Mouse (Mus musculus): ENCODE measurements at regions not wholly inside any gene's neighbourhood (a gene's known extent, or its start where the extent isn't known, plus 50 kb on each side); places are given as distances from the start of the nearest gene placed in this dataset.

DNA sequence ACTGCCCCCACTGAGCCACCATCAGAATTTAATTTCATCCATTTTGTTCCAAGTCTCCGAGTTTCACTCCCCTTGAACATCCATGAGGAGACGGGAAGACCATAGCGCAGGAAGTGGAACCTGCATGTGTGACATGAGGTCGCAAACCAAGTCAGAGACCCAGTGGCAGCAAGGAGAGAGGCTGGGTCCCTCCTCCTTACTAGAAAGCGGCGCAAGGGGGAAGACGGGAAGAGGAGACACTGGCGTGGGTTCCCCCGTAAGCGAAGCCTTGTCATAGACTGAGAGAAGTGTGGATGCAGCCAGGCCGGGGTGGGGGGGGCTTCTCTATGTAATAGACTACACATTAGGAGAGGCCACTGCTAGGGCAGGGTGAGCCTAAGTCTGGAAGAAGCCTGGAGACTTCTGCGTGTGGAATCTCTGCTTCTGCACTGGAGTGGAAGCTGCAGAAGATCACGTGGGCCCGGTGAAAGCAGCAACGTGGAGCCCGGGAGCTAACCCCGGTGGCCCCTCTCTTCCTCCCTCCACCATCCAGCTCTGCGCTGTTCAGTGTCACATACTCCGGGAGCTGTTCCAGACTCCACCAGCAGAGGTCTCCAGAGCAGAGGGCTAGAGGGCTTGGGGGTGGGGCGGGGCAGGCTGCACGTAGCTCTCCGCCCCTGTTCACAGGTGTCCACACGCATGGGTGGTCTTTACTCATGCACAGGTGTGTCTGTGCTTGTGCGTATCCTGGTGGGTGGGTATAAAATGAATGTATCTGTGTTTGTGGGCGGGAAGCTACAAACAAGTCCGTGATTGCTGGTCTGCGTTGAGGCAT, 159.4 kb downstream of the Zfp36l2 start:
- peak; percentile 81 for DNase-seq (ENCODE audit: low spot score)

DNA sequence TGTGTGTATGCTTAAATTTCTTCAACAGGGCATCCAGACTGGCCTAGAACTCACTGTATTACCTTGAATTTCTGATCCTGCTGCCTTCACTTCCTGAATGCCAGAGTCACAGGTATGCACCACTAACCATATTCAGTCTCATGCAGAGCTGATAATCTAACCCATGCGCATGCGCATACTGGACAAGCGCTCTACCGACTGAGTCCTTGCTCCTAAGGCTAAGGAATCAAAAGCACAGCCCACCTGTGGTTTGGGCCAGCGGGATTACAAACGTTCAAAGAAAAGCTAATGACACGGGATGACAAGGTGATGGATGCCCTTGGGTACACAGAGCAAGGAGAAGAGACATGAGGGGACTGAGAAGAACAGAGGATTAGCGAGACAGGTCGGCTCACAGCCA, 160.5 kb downstream of the Zfp36l2 start:
- no peak for DNase-seq (ENCODE audit: low spot score)

DNA sequence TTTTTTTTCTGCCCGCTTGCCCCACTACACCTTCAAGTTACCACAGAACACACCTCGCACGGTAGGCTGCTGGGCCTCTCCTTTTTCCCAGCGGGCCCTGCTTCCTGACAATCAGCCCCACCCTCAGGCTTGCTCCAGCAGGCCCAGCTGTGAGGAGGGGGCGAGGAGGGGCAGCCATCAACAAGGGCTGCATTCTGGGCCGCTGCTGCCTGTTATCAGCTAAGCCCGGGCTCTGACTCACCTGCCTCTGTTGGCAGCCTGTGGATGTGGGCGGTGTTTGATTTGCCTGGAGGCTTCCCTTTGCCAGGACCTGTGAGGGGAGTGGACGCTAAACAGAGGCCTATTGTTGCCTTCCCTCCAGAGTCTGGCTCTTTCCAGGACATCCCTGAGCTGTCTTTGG, 161.6 kb downstream of the Zfp36l2 start:
- DNase-seq (ENCODE audit: low spot score), result peak; percentile 55

DNA sequence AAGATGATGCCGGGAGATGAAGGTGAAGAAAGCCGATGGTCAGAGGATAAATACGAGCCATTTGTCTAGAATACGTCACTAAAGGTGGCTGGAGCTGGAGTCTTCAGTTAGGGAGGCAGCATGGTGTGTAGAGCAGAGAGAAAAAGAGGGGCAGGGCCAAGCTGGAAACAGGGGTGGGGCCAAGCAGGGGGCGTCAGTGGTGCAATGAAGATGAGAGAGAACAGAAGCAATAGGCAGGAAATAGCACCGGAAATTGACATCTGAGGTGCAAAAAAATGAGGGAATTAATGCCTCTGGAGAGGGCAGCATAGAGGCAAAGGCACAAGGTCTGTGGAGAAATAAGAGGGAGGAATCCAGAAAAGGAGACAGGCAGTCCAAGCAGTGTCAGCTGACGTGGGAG, 165.4 kb downstream of the Zfp36l2 start:
- DNase-seq (ENCODE audit: low spot score), result no peak

DNA sequence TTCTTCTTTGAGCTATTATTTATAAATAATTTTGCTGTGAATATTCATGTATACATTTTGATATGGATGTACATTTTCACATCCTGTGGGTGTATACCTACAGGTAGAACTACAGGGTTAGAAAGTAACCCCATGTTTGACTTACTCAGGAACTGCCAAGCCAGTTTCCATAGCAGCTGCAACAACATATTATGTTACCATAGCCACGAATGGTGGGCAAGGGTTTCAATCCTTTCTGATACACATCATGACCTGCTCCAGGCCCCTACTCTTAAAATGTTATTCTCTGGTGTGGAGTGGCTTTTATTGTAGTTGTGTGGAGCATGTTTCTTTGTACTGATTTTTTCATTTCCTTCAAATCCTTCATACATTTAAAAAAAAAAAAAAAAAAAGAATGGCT, 168.9 kb downstream of the Zfp36l2 start:
- no peak for DNase-seq (ENCODE audit: low spot score)

DNA sequence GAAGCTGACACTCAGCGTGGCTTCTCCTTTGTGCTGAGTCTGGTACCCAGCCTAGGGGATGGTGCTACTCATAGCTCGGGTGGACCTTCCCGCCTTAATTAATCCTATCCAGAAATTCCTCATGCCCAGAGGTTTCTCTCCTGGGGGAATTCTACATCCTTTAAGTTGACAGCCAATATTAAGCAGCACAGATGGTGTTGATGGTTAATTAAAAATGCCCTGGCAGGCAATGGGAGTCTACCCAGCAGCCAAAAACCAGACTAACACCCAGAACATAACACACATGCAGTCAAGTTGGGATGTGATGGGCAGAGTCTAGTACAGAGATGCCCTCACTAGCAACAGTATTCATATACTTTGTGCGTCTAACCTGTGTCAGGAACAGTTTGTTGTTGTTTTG, 169.9 kb downstream of the Zfp36l2 start:
- DNase-seq (ENCODE audit: low spot score), result no peak

DNA sequence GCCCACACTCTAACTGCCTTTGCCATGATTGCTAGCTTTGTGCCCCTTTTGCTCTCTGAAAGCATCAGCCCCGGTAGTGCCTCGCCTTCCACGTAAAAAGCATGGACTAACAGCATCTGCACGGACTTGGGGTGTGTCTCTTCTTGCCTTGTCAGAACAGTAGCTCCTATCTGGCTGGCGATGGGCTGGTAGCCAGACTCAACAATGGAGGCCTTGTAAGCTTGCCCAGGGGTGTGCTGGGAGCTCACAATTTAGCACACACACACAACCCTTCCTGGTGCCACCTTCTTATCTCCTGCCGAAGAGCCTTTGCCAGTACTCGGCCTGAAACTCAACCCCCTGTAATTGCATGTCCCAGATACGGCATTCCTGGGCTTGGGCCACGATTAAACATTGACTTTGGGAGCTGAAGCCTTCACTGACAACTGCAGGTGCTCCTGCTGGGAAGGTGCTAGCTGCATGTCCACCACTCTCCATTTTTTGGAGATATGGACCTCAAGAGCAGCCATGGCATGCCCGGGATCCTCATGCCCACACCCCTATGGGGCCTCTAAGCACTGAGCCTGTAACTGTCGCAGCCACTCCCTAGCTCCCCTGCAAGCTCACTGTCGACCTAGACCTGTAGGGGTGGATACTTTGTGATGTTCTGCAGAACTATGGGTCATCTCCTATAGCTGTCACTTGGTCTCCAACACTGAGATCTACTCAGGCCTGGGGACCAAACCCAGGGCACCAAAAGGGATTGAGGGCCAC, 166.7 kb upstream of the Haao start:
- DNase-seq (ENCODE audit: low spot score), result no peak

DNA sequence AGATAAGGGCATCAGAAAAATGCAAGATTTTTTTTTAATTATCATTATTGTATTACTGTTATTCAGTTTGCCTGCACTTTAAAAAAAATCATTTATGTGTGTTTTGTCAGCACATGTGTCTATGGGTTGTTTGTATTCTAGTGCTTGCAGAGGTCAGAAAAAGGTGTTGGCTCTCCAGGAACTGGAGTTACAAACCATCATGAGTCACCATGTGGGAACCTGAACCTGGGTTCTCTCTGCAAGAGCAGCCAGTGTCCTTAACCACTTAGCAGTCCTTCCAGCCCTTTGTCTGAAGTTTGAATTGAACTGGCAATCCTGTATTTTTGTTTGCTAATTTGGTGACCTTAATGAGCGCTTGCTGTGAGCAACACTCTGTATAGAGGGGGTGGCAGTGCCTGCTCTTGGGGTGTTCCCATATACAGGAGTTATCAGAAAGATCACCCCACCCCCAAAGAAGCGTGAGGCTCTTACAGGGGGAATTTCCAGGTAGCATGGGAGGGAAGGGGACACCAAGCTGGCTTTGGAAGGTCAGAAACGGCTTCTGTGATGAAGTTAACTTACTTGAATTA, 162.8 kb upstream of the Haao start:
- no peak for DNase-seq (ENCODE audit: low spot score)

DNA sequence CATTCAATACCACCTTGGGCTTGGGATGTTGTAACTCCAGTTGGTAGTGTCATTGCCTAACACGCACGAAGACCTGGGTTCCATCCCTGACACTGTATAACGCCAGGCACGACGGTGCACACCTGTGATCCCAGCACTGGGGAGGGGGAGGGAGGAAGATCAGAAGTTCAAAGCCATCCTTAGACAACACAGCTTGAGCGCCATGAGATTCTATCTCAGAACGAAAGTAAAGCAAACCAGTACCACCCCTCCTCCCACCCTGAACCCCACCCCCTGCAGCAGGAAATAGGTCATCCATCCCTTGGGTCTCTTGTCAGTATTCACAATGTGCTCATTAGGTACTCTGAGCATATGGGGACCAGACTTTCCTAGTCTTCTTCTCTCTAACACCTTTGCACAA, 162.2 kb upstream of the Haao start:
- no peak for DNase-seq (ENCODE audit: low spot score)

DNA sequence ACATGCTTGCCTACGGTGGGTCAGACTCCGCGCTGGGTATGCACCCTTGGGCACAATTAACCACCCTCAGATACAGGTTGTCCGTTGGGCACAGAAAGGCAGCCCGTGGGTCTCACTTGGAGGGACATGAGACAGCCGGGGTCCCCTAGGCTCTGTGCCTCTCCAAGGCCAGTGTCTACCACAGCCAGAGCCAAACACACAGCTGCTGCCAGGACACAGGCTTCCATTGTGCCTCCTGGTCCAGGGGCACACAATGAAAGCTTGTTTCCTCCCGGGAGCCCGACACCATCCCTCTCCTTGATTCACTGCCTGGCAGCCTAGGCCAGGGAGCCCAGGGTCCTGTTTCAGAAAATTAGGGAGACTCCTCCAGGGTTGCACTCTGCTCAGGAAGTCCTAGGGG, 161.4 kb upstream of the Haao start:
- no peak for DNase-seq (ENCODE audit: low spot score)

DNA sequence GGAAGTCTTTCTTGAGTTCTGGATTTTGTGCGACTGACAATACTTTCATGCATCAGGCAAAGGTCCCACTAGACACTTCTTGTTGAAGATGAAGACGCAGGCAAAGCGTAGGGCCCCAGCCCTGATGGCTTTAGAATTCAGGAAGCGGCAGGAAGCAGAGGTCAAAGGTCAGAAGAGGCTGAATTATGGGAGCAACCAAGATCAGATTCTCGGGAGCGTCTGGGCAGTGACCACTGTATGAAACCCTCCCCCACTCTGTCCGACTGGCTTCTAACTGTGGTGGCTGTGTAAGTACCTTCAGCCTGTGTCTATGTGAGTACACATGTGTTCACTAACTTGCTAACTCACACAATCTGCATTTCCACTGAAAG, 160.9 kb upstream of the Haao start:
- no peak for DNase-seq (ENCODE audit: low spot score)

DNA sequence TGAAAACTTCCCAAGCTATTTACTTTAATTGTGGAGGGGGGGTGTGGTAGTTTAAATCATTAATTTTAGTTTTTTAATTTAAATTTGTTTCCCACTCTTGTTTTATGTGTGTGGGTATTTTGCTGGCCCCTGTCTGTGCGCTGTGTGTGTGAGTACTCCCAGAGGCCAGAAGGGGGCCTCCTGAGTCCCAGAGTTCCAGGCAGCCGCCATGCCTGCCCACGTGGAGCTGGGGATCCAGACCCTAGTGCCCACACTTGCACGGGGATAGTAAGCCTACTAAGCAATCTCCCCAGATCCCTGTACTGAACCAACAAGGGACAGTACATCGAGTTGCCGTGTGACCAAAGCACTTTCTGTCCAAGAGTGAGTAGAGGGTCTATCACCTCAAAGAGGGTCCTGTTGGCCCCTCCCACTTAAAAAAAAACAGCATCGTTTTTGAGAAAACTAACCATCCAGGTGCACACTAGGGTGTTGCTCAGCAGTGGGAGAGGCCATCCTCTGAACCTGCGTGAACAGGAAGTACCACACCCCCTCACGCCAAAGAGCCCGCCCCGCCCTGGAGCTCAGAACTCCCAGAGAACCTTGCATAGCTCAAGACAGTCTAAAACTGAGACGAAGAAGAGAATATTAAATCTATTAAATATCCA, 160.4 kb upstream of the Haao start:
- DNase-seq (ENCODE audit: low spot score), result no peak

DNA sequence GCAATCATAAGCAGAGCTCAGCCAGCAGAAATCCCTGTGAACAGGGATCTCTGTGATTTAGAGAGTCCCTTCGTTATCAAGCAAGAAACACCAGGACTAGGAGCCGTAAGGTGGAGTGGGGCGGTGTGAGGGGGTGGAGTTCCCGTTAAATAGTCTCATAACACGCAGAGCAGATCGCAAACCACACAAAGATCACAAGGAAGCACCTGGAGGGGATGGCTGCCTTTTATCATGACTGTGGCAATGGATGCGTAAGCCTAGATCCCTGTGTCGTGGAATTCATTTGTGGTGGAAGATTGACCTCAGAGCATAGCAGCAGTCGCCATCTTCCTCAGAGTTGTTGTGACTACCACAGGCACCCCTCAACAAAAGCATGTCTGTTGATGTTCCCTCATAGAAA, 159.0 kb upstream of the Haao start:
- DNase-seq (ENCODE audit: low spot score), result no peak

DNA sequence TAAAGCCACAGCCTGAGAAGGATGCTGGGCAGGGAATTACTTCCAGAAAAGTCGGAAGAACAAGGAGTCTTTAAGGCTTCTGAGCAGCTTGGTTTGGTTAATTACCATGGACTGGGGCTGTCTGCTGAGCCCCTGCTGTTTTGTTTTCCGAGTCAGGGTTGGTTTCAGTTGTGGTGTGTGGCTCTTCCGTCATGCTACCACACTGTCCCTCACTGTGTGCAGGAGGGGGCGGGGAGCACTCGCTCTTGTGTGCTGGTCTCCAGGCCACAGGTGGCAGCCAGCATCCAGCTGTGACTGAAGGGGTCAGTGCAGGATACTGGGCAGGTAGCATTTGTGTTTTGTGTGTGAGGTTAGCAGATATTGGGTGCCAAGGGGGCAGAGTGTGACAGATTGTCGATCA, 156.5 kb upstream of the Haao start:
- DNase-seq (ENCODE audit: low spot score), result no peak

DNA sequence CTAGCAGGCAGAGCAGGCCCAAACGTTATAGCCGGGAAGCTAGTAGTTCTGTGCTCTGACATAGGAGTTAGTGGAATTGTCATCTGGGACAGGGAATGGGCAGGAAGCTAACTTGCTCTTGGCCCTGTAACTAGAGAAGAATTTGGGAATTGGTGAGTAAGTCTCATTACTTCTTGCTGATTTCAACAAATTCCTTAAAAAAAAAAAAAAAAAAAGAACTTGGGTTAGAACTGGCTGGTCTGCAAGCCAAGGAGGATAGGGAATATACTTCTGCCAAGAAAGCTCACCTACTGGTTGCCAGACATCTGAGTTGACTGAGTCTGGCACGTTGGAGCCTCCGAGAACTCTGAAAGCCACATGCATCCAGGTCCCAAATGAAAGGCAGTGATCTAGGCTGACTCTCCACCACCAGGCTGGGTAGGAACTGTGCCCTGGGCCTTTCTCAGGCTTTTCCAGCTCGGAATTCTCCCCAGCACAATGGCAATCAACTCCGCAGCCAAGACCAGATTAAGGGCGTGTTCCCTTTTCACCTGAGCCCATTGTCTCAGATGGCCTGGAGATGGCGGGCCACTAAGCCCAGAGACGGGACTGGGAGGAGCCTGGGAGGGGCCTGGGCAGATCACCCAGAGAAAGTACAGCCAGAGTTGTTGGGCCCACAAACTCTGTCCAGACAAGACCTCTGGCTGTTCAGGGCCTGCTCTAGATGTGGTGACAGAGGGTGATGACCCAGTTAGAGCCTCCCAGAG, 155.9 kb upstream of the Haao start:
- no peak for DNase-seq (ENCODE audit: low spot score)

DNA sequence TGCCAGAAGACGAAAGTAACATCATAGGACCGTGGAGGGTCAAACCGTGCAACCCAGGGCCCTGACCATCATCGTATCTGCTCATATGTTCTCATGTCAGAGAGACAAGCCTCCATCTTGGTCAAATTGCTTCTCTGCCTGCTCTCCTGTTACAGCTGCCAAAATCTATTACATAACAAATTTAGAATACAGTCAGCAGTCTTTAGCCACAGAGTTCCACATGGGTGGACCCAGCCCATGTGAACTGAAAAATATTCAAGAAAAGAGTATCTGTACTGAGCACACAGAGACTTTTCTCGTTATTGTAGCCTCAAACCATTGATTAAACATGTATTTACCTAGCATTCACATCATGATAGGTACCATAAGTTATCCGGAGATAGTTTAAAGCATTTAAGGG, 155.2 kb upstream of the Haao start:
- no peak for DNase-seq (ENCODE audit: low spot score)

DNA sequence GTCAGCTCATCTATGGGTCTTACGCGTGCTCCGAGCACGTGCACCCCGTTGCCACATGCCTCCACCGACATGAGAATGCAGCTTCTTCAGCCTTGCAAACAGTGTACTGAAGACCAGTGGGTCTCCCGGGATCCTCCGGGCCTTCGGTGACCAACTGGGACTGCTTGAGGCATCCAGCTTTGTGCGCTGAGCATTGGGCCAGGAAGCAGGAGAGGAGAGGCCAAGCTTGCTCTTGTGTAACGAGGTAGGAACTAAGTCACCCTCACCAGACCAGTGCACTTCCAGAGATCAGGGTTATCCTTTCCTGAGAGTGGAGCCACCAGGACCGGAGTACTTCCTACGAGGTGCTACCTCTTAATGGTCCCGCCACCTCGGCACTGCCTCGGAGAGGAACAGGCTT, 154.6 kb upstream of the Haao start:
- no peak for DNase-seq (ENCODE audit: low spot score)

DNA sequence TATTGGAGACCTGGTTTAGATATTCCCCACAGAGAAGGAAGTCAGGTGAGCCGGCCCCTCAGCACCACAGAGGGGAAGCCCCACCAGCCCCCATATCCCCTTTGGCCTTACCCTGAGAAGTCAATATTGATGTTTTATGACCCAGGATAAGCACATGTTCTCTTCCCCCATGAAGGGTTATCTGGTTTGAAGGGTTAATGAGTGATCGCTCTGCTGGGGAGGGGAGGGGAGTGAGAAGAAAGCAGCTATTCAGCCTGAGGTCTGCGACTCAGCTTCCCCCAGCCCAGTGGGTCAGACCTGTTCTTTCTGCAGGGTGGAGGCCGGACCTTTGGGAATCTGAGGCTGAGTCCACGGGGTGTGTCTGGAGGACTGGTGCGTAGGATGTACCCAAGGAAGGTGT, 152.4 kb upstream of the Haao start:
- no peak for DNase-seq (ENCODE audit: low spot score)

DNA sequence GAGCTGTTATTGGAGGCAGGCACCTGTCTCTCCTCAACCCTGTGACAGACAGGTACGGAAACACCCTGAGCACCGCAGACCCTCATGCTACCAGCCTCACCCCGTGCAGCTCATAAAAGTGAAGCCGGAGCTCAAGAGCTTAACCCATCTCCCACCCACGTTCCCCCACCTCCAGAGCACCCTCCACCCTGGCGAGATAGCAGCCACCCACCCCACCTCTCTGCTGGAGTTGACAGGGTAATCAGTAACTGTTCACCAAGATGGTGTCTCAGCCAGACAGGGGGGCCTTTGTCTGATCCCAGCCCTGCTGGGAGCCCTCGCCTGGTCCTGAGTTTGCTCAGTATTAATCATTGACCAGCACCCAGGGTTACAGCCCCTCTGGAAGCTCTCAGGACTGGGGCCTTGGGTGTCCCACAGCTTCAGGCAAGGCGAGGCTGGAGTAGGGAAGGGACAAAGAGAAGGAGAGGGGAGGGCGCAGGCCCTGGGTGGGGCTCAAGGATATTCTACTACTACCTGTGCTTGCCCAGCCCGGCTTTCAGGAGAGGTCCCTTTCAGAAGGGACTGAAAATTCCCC, 151.3 kb upstream of the Haao start:
- DNase-seq (ENCODE audit: low spot score), result no peak

DNA sequence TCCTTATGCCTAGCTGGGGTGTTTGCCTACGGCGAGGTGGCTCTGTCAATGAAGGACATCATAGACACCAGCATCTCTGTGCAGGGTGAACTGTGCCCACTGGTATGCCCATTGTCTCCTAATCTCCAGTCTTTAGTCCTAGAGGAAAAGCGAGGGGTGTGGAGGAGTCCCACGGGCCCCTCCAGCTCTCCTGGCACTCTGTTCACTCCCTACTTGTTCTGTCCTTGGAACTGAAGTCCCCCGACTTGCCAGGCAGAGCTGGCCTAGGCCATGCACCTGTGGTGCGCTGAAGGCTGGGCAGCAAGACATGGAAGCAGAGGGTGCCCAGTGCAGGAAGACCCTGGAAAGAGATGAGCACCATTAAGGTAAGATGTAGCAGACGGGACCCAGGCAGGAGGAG, 150.6 kb upstream of the Haao start:
- no peak for DNase-seq (ENCODE audit: low spot score)

DNA sequence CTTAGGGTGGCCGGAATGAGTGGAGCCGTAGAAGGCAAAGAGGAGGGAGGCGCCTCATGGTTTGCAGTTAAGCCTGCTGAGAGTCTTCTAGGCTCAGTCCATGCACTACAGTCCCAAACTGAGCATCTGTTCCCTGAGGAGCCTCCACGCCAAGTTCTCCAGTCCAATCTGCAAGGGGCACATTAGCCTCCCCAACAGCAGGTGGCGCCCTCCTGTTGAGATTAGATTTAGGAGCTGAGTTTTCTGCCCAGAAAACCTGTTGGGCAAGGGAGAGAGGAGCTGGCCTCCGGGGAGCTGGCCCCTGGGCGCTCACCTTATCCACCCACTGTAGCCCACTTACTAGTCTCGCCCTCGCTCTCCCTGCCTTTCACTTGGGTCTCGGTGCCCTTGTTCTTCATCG, 150.0 kb upstream of the Haao start:
- DNase-seq (ENCODE audit: low spot score), result peak; percentile 77

DNA sequence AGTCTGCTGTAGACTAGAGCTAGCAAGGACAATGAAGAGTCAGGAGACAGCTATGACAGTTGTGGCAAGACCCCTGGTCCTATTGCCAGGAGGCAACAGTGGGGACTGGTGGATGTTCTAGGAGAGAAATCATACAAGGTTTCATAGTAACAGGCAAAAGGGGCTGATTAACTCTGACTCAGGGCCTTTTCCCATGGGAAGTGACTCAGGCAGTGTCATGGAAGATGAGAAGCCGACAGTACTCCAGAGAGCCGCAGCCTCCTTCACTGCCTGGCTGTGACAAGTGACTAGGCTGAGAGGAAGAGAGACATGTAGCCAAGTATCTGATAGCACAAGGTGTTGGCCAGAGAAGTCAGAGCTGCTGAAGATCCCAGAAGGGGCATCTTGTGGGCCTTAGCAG, 145.3 kb upstream of the Haao start:
- no peak for DNase-seq (ENCODE audit: low spot score)
